Mouse (Mus musculus): ENCODE measurements around the gene Wwtr1.

- TF ChIP-seq CTCF (IDR thresholded peaks at IDR 0.05; ENCODE audit: insufficient read depth, low read depth, low read length) (no peak), POLR2A (IDR thresholded peaks at IDR 0.05; ENCODE audit: insufficient read depth, low read depth, low read length) (no peak)
Observed at GRCm38 (mm10) chr3:57445706-57446105, 130.0 kb downstream of the Wwtr1 start.
